In genomic region chr17:3465861-3466260, GRCm38 (mm10) we compare ENCODE assay signal across 14 mouse cellular contexts.
"Had no signal": no experiment of that assay in that cellular context is flagged by ENCODE, and none has a peak within 500 bp of the region (broad histone marks: within the 10 kb centered on the region; RNA-seq: fewer than 3 reads in every experiment).

No protein-coding gene starts in this region.

- H3K4me3 ChIP-seq: midbrain, embryonic 12.5 days; myocyte; neural tube, embryonic 13.5 days; neural tube, embryonic 15.5 days had no signal

- H3K9me3 ChIP-seq: midbrain, embryonic 12.5 days; neural tube, embryonic 13.5 days; neural tube, embryonic 15.5 days had no signal

- H3K9ac ChIP-seq: lung, embryonic 14.5 days; midbrain, embryonic 12.5 days; neural tube, embryonic 13.5 days; neural tube, embryonic 15.5 days had no signal

- H3K27ac ChIP-seq: midbrain, embryonic 12.5 days; neural tube, embryonic 13.5 days; neural tube, embryonic 15.5 days had no signal

- ATAC-seq: midbrain, embryonic 16.5 days had no signal

- DNase-seq: lung, adult 18-20 months; lung, embryonic 14.5 days; lung, postnatal 10 days; lung, postnatal 4 days; midbrain, embryonic 14.5 days; right cerebral cortex, postnatal 14 days; thymus, adult 18-20 months; thymus, postnatal 14 days; thymus, postnatal 36 days had no signal

- H3K4me2 ChIP-seq: lung, embryonic 14.5 days; midbrain, embryonic 12.5 days; neural tube, embryonic 13.5 days; neural tube, embryonic 15.5 days had no signal

- H3K27me3 ChIP-seq: midbrain, embryonic 12.5 days; neural tube, embryonic 13.5 days; neural tube, embryonic 15.5 days had no signal

- H3K36me3 ChIP-seq: midbrain, embryonic 12.5 days; neural tube, embryonic 15.5 days had no signal
